Mouse (Mus musculus): ENCODE results near the gene Ttc39d. TPM values are rescaled to one million over a fixed set of nuclear protein-coding genes. Genes with fewer than 3 reads are reported as not detected.
"Not testable (repeated sequence)": the region's sequence is repeated elsewhere in the genome, so short reads cannot be mapped to it uniquely, and the experiment has no call there.

Ttc39d gene
- total RNA-seq, 2 experiments from 2014 or later: not detected

DNA sequence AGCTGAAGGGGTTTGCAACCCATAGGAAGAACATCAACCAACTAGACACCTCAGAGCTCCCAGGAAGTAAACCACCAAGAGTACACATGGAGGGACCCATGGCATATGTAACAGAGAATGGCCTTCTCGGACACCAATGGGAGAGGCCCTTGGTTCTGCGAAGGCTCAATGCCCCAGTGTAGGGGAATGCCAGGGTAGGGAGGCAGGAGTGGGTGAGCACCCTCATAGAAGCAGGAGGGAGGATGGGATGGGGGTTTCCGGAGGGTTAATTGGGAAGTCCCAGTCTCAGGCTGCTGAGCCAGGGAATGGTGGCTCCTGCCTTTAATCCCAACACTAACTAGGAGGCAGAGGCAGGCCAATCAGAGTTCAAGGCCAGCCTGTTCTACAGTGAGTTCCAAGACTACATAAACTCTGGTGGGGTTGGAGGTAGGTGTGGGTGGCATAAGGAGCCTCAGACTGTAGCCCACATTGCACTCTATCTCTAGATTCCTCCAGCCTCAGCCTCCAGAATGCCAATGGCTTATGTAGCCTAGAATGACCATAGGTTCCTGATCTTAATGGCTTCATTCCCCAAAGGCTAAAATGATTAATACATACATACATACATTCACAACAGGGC lies 8.0 kb upstream of the Ttc39d start:
- no peak for DNase-seq

DNA sequence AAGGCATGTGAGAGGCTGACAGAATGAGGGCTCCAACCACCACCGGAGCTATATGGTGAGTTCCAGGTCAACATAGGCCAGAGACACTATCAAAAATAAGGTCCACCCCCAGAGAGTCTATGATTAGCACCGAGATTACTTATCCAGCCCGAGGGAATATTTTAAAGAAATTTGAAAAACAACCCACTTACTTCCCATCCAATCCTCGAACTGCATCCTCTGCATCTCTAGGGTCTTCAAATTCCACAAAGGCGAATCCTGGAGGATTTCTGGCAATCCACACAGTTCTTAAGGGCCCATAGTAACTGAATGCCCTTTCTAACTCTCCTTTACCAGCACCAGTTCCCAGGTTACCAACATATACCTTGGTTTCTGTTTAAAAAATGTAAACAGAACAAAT lies 1.6 kb upstream of the Ttc39d start:
- no peak for DNase-seq

- peak; percentile 77 for DNase-seq
Measured at GRCm38 (mm10) chr17:80206301-80206670, 974 bp upstream of the Ttc39d start.

DNA sequence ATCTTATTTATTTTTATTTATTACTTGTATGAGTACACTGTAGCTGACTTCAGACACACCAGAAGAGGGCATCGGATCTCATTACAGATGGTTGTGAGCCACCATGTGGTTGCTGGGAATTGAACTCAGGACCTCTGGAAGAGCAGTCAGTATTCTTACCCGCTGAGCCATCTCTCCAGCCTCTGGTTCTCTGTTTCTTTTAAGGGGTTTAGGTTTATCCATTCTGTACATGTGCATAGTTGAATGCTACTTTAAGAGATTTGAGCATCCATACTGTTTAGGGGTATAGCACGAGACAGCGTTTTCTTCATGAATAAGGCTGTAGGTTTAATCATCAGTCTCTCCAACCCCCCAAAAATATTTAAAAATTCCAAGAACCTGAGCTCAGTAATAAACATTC lies 6.7 kb downstream of the Ttc39d start:
- DNase-seq: not testable (repeated sequence)

DNA sequence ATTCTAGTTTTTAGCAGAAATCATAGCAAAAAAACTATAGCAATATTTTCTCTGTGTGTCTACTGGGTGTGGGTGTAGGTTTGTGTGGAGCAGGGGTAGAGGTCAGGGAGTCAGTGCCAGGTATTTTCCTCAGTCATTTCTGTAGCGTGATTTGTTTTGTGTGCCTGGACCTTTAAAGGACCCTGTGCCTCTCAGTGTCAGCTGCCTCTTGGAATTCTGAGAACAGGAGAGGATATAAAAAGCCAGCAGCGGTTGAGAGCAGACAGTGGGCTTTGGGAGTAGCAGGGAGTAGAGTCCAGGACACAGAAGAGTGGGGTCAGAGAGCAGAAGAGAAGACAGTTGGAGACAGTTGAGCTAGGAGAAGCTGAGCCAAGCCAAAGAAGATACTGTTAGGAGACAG lies 12.9 kb downstream of the Ttc39d start:
- DNase-seq: no peak

GRCm38 (mm10) chr17:80221202-80221601 lies 13.9 kb downstream of the Ttc39d start:
- no peak for DNase-seq

- DNase-seq: no peak
Measured at GRCm38 (mm10) chr17:80221890-80222628, 14.8 kb downstream of the Ttc39d start.

GRCm38 (mm10) chr17:80223829-80224228 lies 16.6 kb downstream of the Ttc39d start:
- DNase-seq: no peak

- DNase-seq: peak; percentile 90
Measured at GRCm38 (mm10) chr17:80224326-80225116, 17.3 kb downstream of the Ttc39d start, which contains the start of gene Gemin6. Gene Gemin6 (plus strand): TSS chr17:80224441.

DNA sequence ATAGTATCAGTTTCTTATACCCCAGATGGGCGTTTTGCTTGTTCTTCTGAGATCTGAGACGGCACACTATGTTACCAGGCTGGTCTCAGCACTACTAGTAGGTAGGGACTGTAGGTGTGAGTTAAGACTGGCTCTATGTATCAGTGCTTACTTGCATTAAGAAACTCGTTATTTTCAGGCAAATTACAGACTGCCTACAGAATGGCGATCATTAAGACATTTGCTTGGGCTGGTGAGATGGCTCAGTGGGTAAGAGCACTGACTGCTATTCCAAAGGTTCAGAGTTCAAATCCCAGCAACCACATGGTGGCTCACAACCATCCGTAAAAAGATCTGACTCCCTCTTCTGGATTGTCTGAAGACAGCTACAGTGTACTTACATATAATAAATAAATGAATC lies 17.9 kb downstream of the Ttc39d start:
- DNase-seq: not testable (repeated sequence)

DNA sequence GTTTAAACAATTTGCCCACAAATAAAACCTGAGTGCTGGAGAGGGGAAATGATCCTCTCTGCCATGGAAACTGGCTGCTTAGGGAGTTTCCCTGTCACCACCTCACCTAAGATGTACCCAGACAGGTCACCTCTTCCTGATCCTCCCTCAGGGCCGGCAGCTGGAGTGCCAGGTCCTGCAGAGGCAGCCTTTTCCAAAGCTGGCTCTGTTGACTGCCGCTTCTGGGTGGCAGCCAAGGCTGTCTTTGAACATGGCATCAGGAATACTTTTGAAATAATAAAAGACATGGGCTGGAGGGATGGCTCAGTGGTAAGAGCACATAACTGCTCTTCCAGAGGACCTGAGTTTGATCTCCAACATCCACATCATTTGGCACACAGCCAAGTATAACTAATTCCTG lies 22.1 kb downstream of the Ttc39d start:
- peak; percentile 72 for DNase-seq

DNA sequence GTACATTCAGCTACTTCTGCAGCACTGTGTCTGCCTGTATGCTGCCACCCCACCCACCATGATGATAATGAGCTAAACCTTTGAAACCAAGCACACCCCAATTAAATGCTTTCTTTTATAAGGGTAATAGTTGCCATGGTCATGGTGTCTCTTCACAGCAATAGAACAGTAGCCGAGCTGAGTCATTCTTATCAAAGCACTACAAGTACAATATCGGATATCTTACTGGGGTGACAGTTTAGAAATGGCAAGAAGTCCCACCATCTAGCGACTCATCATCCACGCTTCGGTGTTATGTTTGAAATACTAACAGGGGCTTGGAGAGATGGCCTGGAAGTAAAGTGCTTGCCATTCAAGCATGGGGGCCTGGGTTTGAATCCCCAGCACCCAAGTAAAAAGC lies 26.6 kb downstream of the Ttc39d start:
- no peak for DNase-seq

DNA sequence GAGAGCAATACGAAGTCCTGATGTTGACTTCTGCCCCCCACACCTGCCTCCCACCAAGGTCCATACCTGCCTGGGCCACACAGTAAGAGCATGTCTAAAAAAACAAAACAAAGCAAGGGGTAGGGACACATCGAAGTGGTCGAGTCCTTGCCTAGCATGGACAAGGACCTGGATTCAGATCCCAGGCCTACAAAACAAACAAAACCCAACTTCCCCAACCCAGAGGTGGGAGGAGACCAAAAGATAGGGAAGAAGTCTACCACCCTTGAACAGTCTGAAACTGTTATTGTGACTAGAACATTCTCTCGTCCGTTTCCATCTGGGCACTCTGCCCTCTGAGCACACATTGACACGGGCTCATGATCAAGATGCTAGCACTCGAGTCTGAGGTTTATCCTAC lies 27.1 kb downstream of the Ttc39d start:
- DNase-seq: no peak

DNA sequence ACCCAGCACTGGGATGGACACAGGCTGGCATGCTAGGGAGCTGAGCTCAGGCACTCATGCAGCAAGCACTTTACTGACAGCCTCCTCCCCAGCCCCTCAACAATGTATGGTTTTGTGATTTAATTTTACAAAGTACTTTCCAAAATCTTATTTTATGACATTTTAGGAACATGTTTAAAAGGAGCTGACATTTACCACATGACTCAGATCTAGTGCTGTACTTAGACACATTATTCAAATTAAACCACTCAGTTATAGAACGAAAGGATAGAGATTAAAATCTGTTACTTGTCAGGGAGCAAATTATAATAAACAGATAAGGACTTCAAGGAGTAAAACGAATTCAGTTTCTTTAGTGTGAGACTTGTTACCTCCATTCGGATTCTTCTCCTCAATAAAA lies 28.2 kb downstream of the Ttc39d start:
- no peak for DNase-seq

DNA sequence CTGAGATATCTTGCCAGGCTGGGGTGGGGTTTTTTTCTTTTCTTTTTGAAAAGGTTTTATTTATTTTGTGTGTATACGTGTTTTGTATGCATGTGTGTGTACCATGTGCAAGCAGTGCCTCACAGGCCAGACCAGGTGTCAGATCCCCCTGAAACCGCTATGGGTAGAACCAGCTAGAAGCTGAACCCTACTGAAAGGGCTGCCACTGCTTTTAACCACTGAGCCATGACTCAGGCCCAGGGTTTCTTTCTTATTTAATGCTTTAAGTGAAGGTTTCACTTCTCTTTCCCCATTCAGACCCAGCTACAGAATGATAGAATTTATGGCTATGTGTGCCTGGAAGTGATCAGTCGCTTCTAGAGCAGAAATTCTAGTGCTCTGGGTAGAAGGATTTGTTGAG lies 29.5 kb downstream of the Ttc39d start:
- no peak for DNase-seq

- no peak for DNase-seq
Measured at GRCm38 (mm10) chr17:80237475-80237874, 30.2 kb downstream of the Ttc39d start.

DNA sequence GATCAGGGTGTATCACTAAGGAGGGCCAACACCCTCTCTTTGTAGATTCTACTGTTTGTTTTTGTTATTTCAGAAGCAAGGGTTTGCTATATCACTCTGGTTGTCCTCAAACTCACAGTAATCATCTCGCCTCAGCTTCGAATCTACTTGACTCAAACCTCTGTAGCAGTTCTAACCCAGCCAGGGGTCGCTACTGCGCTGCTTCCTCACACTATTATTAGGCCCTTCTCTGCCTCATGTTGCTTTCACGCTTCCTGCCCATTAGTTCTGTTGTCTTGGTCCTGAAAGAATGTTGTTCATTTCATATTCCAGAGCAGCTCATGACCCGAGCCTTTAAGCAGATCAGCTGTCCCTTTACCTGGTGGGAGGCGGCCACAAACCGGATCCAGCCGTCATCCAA lies 34.3 kb downstream of the Ttc39d start:
- DNase-seq: no peak

DNA sequence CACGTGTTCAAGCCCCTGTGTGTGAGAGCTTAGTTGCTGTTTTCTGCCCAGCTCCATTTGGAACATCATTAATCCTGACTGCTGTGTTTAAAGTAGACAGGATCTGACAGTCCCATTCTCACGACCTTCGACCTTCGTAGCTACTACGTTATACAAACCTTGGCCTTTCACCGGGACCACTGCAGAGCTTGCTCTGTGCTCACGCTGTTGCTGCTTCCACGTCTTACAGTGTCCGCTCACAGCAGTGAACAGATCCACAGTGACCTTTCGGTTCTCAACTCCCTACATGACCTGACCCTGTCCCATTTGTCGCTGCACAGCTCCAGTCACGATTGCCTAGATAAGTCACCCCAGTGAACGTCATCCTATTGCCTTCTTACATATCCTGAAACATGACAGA lies 35.9 kb downstream of the Ttc39d start:
- DNase-seq: no peak

GRCm38 (mm10) chr17:80252757-80253525 lies 45.7 kb downstream of the Ttc39d start:
- peak; percentile 36 for DNase-seq

DNA sequence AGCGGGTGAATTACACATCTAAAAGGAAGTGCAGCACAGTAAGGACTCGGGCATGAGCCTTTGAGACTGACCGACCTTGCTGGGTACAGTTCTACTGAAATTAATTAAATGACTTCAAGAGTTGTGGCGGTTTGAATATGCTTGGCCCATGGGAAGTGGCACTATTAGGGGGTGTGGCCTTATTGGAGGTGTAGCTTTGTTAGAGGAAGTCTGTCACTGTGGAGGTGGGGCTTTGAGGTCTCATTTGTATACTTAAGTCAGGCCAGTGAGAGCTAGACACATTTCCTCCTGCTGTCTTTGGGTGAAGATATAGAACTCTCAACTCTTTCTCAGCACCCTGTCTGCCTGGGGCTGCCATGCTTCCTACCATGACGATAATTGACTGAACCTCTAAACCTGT lies 47.2 kb downstream of the Ttc39d start:
- DNase-seq: no peak

- peak; percentile 78 for DNase-seq
Measured at GRCm38 (mm10) chr17:80255208-80255607, 47.9 kb downstream of the Ttc39d start.

- DNase-seq: no peak
Measured at GRCm38 (mm10) chr17:80267065-80267464, 59.8 kb downstream of the Ttc39d start.

All from adrenal gland, postnatal 10 days (tissue).